Mouse (Mus musculus) intestine, postnatal 0 days (tissue): ENCODE results near the gene Ppp2r2c. TPM values are rescaled to one million over a fixed set of nuclear protein-coding genes. Genes with fewer than 3 reads are reported as not detected.

Experiments used
- ATAC-seq: fragments of 200-750 bp; cut with Nextera tagmentation; 2 replicates; pipeline ENCODE4 v1.8.0; 2017; ENCODE audit warnings: mild to moderate bottlenecking, moderate TSS enrichment, moderate library complexity
- H3K27ac ChIP-seq: fragments of 300-500 bp; sonication (generic); 2 replicates; pipeline ENCODE4 v1.5.1; 2014; ENCODE audit warnings: mild to moderate bottlenecking, low read depth, low read length, moderate library complexity
- H3K27me3 ChIP-seq: fragments of 300-500 bp; sonication (generic); replicated peaks from 2 replicates; pipeline ENCODE4 v1.6.1; 2014; ENCODE audit warnings: low read length, mixed read lengths; ENCODE audit not compliant: control insufficient read depth, insufficient read depth
- H3K36me3 ChIP-seq: fragments of 300-500 bp; sonication (generic); 2 replicates; pipeline ENCODE4 v1.6.1; 2014; ENCODE audit warnings: mild to moderate bottlenecking, moderate library complexity; ENCODE audit not compliant: control insufficient read depth, insufficient read depth
- H3K4me1 ChIP-seq: fragments of 300-500 bp; sonication (generic); replicated peaks from 2 replicates; pipeline ENCODE4 v1.6.1; 2014; ENCODE audit warnings: antibody characterized with exemption, low read length, mixed read lengths; ENCODE audit not compliant: control insufficient read depth, insufficient read depth
- H3K4me2 ChIP-seq: fragments of 300-500 bp; sonication (generic); replicated peaks from 2 replicates; pipeline ENCODE4 v1.6.1; 2014; ENCODE audit warnings: low read depth, mild to moderate bottlenecking, moderate library complexity
- H3K4me3 ChIP-seq: fragments of 300-500 bp; sonication (generic); 2 replicates; pipeline ENCODE4 v1.5.1; 2014; ENCODE audit warnings: low read depth, low read length
- H3K9ac ChIP-seq: fragments of 300-500 bp; sonication (generic); 2 replicates; pipeline ENCODE4 v1.6.1; 2014; ENCODE audit warnings: mild to moderate bottlenecking, low read depth, low read length
- H3K9me3 ChIP-seq: fragments of 300-500 bp; sonication (generic); 2 replicates; pipeline ENCODE4 v1.6.1; 2016; ENCODE audit warnings: mixed run types; ENCODE audit not compliant: control insufficient read depth
- CTCF ChIP-seq: sonication (generic); IDR thresholded peaks from 2 replicates; pipeline ENCODE4 v1.5.1; 2016; ENCODE audit warnings: low read depth, mild to moderate bottlenecking, control low read depth, antibody characterized with exemption, moderate library complexity
- WGBS: fragments of 180-500 bp; shearing (Covaris S2); extraction: QIAGEN DNeasy Blood & Tissue Kit; methylation state at CpG from one replicate; pipeline ENCODE4 v1.1.7; 2014; 5-methylcytosine and 5-hydroxymethylcytosine counted together
- polyA plus RNA-seq: library from polyadenylated mRNA; unstranded; fragments of >200 nt; fragmentation: Nextera tagmentation; extraction: Ambion mirVana; gene quantifications from 2 replicates; pipeline ENCODE4 v1.2.1, GENCODE M21; 2015

Gene Ppp2r2c
- polyA plus RNA-seq, 1 experiment from 2014 or later, result 0.95 TPM

GRCm38 (mm10) chr5:36841701-36842100 is 26.6 kb upstream of the Ppp2r2c start:
- WGBS, result 63% methylated on average over 1 of the region's 1 CpGs
- Histone ChIP-seq H3K4me1 (no peaks in the 10 kb centered on the region), H3K27ac (no peak overlapping the region), H3K4me2 (no peak overlapping the region), H3K9me3 (no peaks in the 10 kb centered on the region), H3K27me3 (no peaks in the 10 kb centered on the region), H3K36me3 (no peaks in the 10 kb centered on the region), H3K9ac (no peak overlapping the region), H3K4me3 (no peak overlapping the region)
- TF ChIP-seq CTCF, result no peak
- ATAC-seq, result no peak

- H3K9me3 ChIP-seq, result no peaks in the 10 kb centered on the region
- no peak for TF ChIP-seq CTCF
- H3K36me3 ChIP-seq, result no peaks in the 10 kb centered on the region
- H3K9ac ChIP-seq, result no peak overlapping the region
- WGBS, result 80% methylated on average over 10 of the region's 10 CpGs
- H3K4me2 ChIP-seq, result no peak overlapping the region
- no peak overlapping the region for H3K4me3 ChIP-seq
- no peak overlapping the region for H3K27ac ChIP-seq
- no peak for ATAC-seq
- no peaks in the 10 kb centered on the region for H3K27me3 ChIP-seq
- H3K4me1 ChIP-seq, result no peaks in the 10 kb centered on the region
Measured at GRCm38 (mm10) chr5:36844490-36844889, 23.8 kb upstream of the Ppp2r2c start.

- H3K9ac ChIP-seq, result no peak overlapping the region
- no peak for TF ChIP-seq CTCF
- WGBS, result 34% methylated on average over 4 of the region's 4 CpGs
- H3K27me3 ChIP-seq, result no peaks in the 10 kb centered on the region
- no peak for ATAC-seq
- H3K9me3 ChIP-seq, result no peaks in the 10 kb centered on the region
- H3K4me2 ChIP-seq, result no peak overlapping the region
- no peaks in the 10 kb centered on the region for H3K4me1 ChIP-seq
- H3K4me3 ChIP-seq, result no peak overlapping the region
- no peak overlapping the region for H3K27ac ChIP-seq
- no peaks in the 10 kb centered on the region for H3K36me3 ChIP-seq
Measured at GRCm38 (mm10) chr5:36851572-36851971, 16.7 kb upstream of the Ppp2r2c start.

- WGBS, result 80% methylated on average over 3 of the region's 3 CpGs
- no peaks in the 10 kb centered on the region for H3K27me3 ChIP-seq
- ATAC-seq, result no peak
Measured at GRCm38 (mm10) chr5:36855180-36855579, 13.1 kb upstream of the Ppp2r2c start.

GRCm38 (mm10) chr5:36856529-36856928 is 11.8 kb upstream of the Ppp2r2c start:
- no peak for TF ChIP-seq CTCF
- ATAC-seq, result no peak
- no peaks in the 10 kb centered on the region for H3K4me1 ChIP-seq
- H3K36me3 ChIP-seq, result no peaks in the 10 kb centered on the region
- H3K27ac ChIP-seq, result no peak overlapping the region
- H3K27me3 ChIP-seq, result no peaks in the 10 kb centered on the region
- H3K9me3 ChIP-seq, result no peaks in the 10 kb centered on the region
- WGBS, result 89% methylated on average over 7 of the region's 7 CpGs
- no peak overlapping the region for H3K9ac ChIP-seq
- no peak overlapping the region for H3K4me2 ChIP-seq
- no peak overlapping the region for H3K4me3 ChIP-seq

More at GRCm38 (mm10) chr5:36855180-36855579, 13.1 kb upstream of the Ppp2r2c start:
- Histone ChIP-seq H3K27ac (no peak overlapping the region), H3K4me3 (no peak overlapping the region), H3K36me3 (no peaks in the 10 kb centered on the region), H3K4me2 (no peak overlapping the region), H3K4me1 (no peaks in the 10 kb centered on the region), H3K9ac (no peak overlapping the region), H3K9me3 (no peaks in the 10 kb centered on the region)
- TF ChIP-seq CTCF, result no peak

GRCm38 (mm10) chr5:36857546-36857945 is 10.8 kb upstream of the Ppp2r2c start:
- Histone ChIP-seq H3K27ac (no peak overlapping the region), H3K9ac (no peak overlapping the region), H3K4me2 (no peak overlapping the region), H3K9me3 (no peaks in the 10 kb centered on the region), H3K4me1 (no peaks in the 10 kb centered on the region), H3K27me3 (no peaks in the 10 kb centered on the region), H3K4me3 (no peak overlapping the region), H3K36me3 (no peaks in the 10 kb centered on the region)
- WGBS, result 72% methylated on average over 5 of the region's 5 CpGs
- no peak for TF ChIP-seq CTCF
- ATAC-seq, result no peak

- WGBS, result 87% methylated on average over 2 of the region's 2 CpGs
- H3K27me3 ChIP-seq, result peaks cover 8% of the 10 kb centered on the region; the same call in 1 of the 2 replicates
- H3K9ac ChIP-seq, result no peak overlapping the region
- H3K36me3 ChIP-seq, result no peaks in the 10 kb centered on the region
- ATAC-seq, result no peak
- H3K4me3 ChIP-seq, result no peak overlapping the region
- no peaks in the 10 kb centered on the region for H3K4me1 ChIP-seq
- H3K4me2 ChIP-seq, result no peak overlapping the region
- no peaks in the 10 kb centered on the region for H3K9me3 ChIP-seq
- H3K27ac ChIP-seq, result no peak overlapping the region
- TF ChIP-seq CTCF, result peak; percentile 57
Measured at GRCm38 (mm10) chr5:36861084-36861483, 7.2 kb upstream of the Ppp2r2c start.
